Mouse (Mus musculus): ENCODE measurements at regions not wholly inside any gene's neighbourhood (a gene's known extent, or its start where the extent isn't known, plus 50 kb on each side); places are given as distances from the start of the nearest gene placed in this dataset.

- intact Hi-C loops (cut with DNase I), result no loop called here
- no peak for DNase-seq
Observed at GRCm38 (mm10) chr8:98613834-98614428, 802.3 kb downstream of the Cdh8 start.

- DNase-seq, result no peak
- intact Hi-C loops (cut with DNase I), result no loop called here
Observed at GRCm38 (mm10) chr8:98572597-98573514, 843.4 kb downstream of the Cdh8 start.

- intact Hi-C loops (cut with DNase I), result no loop called here
- DNase-seq, result no peak
Observed at GRCm38 (mm10) chr8:98566661-98567060, 849.6 kb downstream of the Cdh8 start.

- no peak for DNase-seq
- intact Hi-C loops (cut with DNase I), result no loop called here
Observed at GRCm38 (mm10) chr8:98518459-98518858, 897.8 kb downstream of the Cdh8 start.

- DNase-seq, result no peak
- intact Hi-C loops (cut with DNase I), result no loop called here
Observed at GRCm38 (mm10) chr8:98515246-98515645, 901.0 kb downstream of the Cdh8 start.

GRCm38 (mm10) chr8:98496793-98497192, 919.5 kb downstream of the Cdh8 start:
- no peak for DNase-seq
- intact Hi-C loops (cut with DNase I), result no loop called here

GRCm38 (mm10) chr8:98463375-98464030, 952.8 kb downstream of the Cdh8 start:
- DNase-seq, result no peak
- intact Hi-C loops (cut with DNase I), result no loop called here

GRCm38 (mm10) chr8:98455539-98455938, 960.7 kb downstream of the Cdh8 start:
- intact Hi-C loops (cut with DNase I), result no loop called here
- DNase-seq, result no peak

All from heart, postnatal 14 days (tissue).